Mouse (Mus musculus): ENCODE results near the gene Slc35e1. TPM values are rescaled to one million over a fixed set of nuclear protein-coding genes. Genes with fewer than 3 reads are reported as not detected.

The Slc35e1 gene
- polyA plus RNA-seq, 1 experiment, result 167 TPM

DNA sequence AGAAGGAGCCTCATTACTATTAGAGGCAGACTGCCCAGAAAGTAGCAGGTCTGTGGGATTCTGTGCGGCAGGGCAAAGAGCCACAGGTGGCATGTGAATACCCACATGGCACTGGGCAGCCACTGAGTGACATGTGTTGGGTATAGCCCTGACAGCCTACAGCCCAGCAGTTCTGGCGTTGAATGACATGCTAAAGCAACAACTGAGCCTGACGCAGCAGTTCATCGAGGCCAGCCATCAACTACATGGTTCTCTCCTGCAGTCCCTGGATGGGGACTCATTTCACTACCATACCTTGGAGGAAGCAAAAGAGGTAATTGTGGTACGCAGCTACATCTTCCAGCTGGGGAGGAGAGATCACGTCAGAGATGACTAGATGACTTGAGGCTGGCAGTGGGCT, 34.0 kb downstream of the Slc35e1 start:
- TF ChIP-seq CTCF (IDR thresholded peaks at IDR 0.05; ENCODE audit: extremely low read depth, insufficient read length, insufficient replicate concordance, low read depth, low read length), result no peak
- TF ChIP-seq POLR2A (IDR thresholded peaks at IDR 0.05; ENCODE audit: low read depth, low read length), result no peak
- Histone ChIP-seq H3K4me3 (ENCODE audit: low read depth, low read length) (no peak overlapping the region), H3K36me3 (ENCODE audit: control insufficient read depth, insufficient read depth, low read length) (peaks cover 43% of the 10 kb centered on the region), H3K27me3 (ENCODE audit: control insufficient read depth, insufficient read depth, low read length) (no peaks in the 10 kb centered on the region), H3K27ac (ENCODE audit: insufficient read depth, low read depth, low read length) (no peak overlapping the region), H3K4me1 (ENCODE audit: control insufficient read depth, insufficient read depth, insufficient read length, low read length) (no peaks in the 10 kb centered on the region; the same call in 1 of the 2 replicates)
- WGBS, result 89% methylated on average over 6 of the region's 6 CpGs

- no peaks in the 10 kb centered on the region; the same call in 1 of the 2 replicates for H3K4me1 ChIP-seq (ENCODE audit: control insufficient read depth, insufficient read depth, insufficient read length, low read length)
- TF ChIP-seq POLR2A (IDR thresholded peaks at IDR 0.05; ENCODE audit: low read depth, low read length) (no peak), CTCF (IDR thresholded peaks at IDR 0.05; ENCODE audit: extremely low read depth, insufficient read length, insufficient replicate concordance, low read depth, low read length) (no peak)
- H3K27me3 ChIP-seq (ENCODE audit: control insufficient read depth, insufficient read depth, low read length), result no peaks in the 10 kb centered on the region
- no peak overlapping the region for H3K4me3 ChIP-seq (ENCODE audit: low read depth, low read length)
- WGBS, result 90% methylated on average over 3 of the region's 3 CpGs
- H3K36me3 ChIP-seq (ENCODE audit: control insufficient read depth, insufficient read depth, low read length), result peaks cover 36% of the 10 kb centered on the region
- no peak overlapping the region for H3K27ac ChIP-seq (ENCODE audit: insufficient read depth, low read depth, low read length)
Measured at GRCm38 (mm10) chr8:72457806-72458205, 34.6 kb downstream of the Slc35e1 start.

DNA sequence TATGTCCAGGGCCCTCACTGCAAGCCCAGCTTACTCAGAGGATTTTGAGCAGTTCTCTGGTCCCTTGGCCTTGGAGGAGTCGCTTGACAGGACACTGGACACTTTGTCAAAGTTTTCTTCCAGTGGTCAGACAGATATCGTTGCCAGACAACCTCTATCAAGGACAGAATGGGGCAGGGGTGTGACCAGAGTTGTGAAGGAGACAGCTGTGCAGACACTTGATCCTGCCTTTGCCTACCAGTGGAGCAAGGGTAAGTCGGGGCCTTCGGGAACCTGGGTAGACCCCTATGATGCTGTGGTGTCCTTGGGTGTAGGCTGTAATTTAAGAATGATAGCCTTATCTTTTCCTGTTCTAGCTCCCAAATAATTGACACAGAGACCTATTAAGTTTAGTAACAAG, 37.1 kb downstream of the Slc35e1 start:
- TF ChIP-seq CTCF (IDR thresholded peaks at IDR 0.05; ENCODE audit: extremely low read depth, insufficient read length, insufficient replicate concordance, low read depth, low read length) (no peak), POLR2A (IDR thresholded peaks at IDR 0.05; ENCODE audit: low read depth, low read length) (no peak)
- Histone ChIP-seq H3K27me3 (ENCODE audit: control insufficient read depth, insufficient read depth, low read length) (no peaks in the 10 kb centered on the region), H3K4me1 (ENCODE audit: control insufficient read depth, insufficient read depth, insufficient read length, low read length) (no peaks in the 10 kb centered on the region), H3K27ac (ENCODE audit: insufficient read depth, low read depth, low read length) (no peak overlapping the region), H3K4me3 (ENCODE audit: low read depth, low read length) (no peak overlapping the region), H3K36me3 (ENCODE audit: control insufficient read depth, insufficient read depth, low read length) (peaks cover 13% of the 10 kb centered on the region; the same call in 1 of the 2 replicates)
- 85% methylated on average over 4 of the region's 4 CpGs for WGBS

DNA sequence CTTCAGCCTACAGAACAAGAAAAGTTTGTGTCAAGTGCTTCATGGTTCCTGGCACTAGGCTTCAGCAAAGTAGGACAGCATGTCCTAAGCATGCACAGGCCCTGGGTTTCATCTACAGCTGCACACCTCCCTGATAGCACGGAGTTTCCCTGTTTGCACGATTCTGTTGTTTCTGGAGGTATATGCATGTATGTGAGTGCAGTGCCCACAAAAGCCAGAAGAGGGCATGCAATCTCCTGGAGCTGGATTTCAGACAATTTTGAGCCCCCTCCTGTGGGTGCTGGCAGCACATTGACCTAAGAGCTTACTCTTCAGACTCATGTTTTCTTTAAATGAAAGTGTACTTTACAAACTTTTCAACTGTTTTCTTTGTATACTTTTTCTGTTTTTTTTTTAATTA, 38.5 kb downstream of the Slc35e1 start:
- no peaks in the 10 kb centered on the region for H3K27me3 ChIP-seq (ENCODE audit: control insufficient read depth, insufficient read depth, low read length)
- H3K4me1 ChIP-seq (ENCODE audit: control insufficient read depth, insufficient read depth, insufficient read length, low read length), result no peaks in the 10 kb centered on the region
- no peak overlapping the region for H3K27ac ChIP-seq (ENCODE audit: insufficient read depth, low read depth, low read length)
- TF ChIP-seq CTCF (IDR thresholded peaks at IDR 0.05; ENCODE audit: extremely low read depth, insufficient read length, insufficient replicate concordance, low read depth, low read length) (no peak), POLR2A (IDR thresholded peaks at IDR 0.05; ENCODE audit: low read depth, low read length) (no peak)
- peaks cover 5% of the 10 kb centered on the region; the same call in 1 of the 2 replicates for H3K36me3 ChIP-seq (ENCODE audit: control insufficient read depth, insufficient read depth, low read length)
- no peak overlapping the region for H3K4me3 ChIP-seq (ENCODE audit: low read depth, low read length)
- 95% methylated on average over 2 of the region's 2 CpGs for WGBS

DNA sequence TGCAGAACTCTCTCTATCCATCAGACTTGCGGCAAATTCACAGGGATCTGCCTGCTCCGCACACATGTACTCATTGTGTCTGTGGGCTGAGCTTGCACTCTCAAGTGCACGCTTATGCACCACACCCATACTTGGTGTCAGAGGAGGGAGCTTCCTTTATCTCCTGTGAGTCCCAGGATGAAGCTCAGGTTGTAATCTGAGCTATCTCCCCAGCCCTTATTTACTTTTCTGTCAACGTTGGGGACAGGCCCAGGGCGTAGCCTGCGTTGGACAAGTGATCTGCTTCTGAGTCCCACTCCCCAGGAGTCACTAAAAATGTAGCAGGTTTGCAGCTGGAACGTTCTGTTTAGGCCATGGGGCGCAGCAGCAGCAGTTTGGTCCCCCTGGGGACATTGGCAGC, 40.9 kb downstream of the Slc35e1 start:
- TF ChIP-seq CTCF (IDR thresholded peaks at IDR 0.05; ENCODE audit: extremely low read depth, insufficient read length, insufficient replicate concordance, low read depth, low read length) (no peak), POLR2A (IDR thresholded peaks at IDR 0.05; ENCODE audit: low read depth, low read length) (no peak)
- Histone ChIP-seq H3K27ac (ENCODE audit: insufficient read depth, low read depth, low read length) (no peak overlapping the region), H3K36me3 (ENCODE audit: control insufficient read depth, insufficient read depth, low read length) (0 out of 2 replicates have a peak, but pooled peaks cover 1% of the 10 kb centered on the region), H3K4me3 (ENCODE audit: low read depth, low read length) (no peak overlapping the region), H3K4me1 (ENCODE audit: control insufficient read depth, insufficient read depth, insufficient read length, low read length) (no peaks in the 10 kb centered on the region), H3K27me3 (ENCODE audit: control insufficient read depth, insufficient read depth, low read length) (no peaks in the 10 kb centered on the region)
- WGBS, result 72% methylated on average over 8 of the region's 8 CpGs

GRCm38 (mm10) chr8:72445071-72445470, 47.3 kb downstream of the Slc35e1 start:
- TF ChIP-seq POLR2A (IDR thresholded peaks at IDR 0.05; ENCODE audit: low read depth, low read length) (no peak), CTCF (IDR thresholded peaks at IDR 0.05; ENCODE audit: extremely low read depth, insufficient read length, insufficient replicate concordance, low read depth, low read length) (no peak)
- no peak overlapping the region for H3K4me3 ChIP-seq (ENCODE audit: low read depth, low read length)

GRCm38 (mm10) chr8:72443994-72444350, 48.4 kb downstream of the Slc35e1 start:
- WGBS, result 22% methylated on average over 6 of the region's 6 CpGs
- Histone ChIP-seq H3K4me3 (ENCODE audit: low read depth, low read length) (peak overlapping the region; percentile 62), H3K27me3 (ENCODE audit: control insufficient read depth, insufficient read depth, low read length) (no peaks in the 10 kb centered on the region), H3K36me3 (ENCODE audit: control insufficient read depth, insufficient read depth, low read length) (no peaks in the 10 kb centered on the region), H3K27ac (ENCODE audit: insufficient read depth, low read depth, low read length) (no peak overlapping the region), H3K4me1 (ENCODE audit: control insufficient read depth, insufficient read depth, insufficient read length, low read length) (peaks cover 5% of the 10 kb centered on the region; the same call in 1 of the 2 replicates)
- no peak for TF ChIP-seq POLR2A (IDR thresholded peaks at IDR 0.05; ENCODE audit: low read depth, low read length)
- no peak for TF ChIP-seq CTCF (IDR thresholded peaks at IDR 0.05; ENCODE audit: extremely low read depth, insufficient read length, insufficient replicate concordance, low read depth, low read length)

More at GRCm38 (mm10) chr8:72445071-72445470, 47.3 kb downstream of the Slc35e1 start:
- Histone ChIP-seq H3K27me3 (ENCODE audit: control insufficient read depth, insufficient read depth, low read length) (no peaks in the 10 kb centered on the region), H3K36me3 (ENCODE audit: control insufficient read depth, insufficient read depth, low read length) (no peaks in the 10 kb centered on the region), H3K27ac (ENCODE audit: insufficient read depth, low read depth, low read length) (no peak overlapping the region), H3K4me1 (ENCODE audit: control insufficient read depth, insufficient read depth, insufficient read length, low read length) (peaks cover 5% of the 10 kb centered on the region; the same call in 1 of the 2 replicates)
- 92% methylated on average over 6 of the region's 6 CpGs for WGBS

All from small intestine, adult 2 months (tissue).